Mouse (Mus musculus) liver, embryonic 11.5 days (tissue): ENCODE results near the gene Khdc1b. TPM values are rescaled to one million over a fixed set of nuclear protein-coding genes. Genes with fewer than 3 reads are reported as not detected.

Experiments
- ATAC-seq: fragments of 200-750 bp; cut with Nextera tagmentation; replicated peaks from 2 replicates; pipeline ENCODE4 v1.8.0; 2017; ENCODE audit warnings: moderate number of reproducible peaks, mild to moderate bottlenecking, moderate TSS enrichment, moderate library complexity; ENCODE audit not compliant: low FRiP score
- DNase-seq: peaks from one replicate; pipeline ENCODE4 v3.0.0-alpha.2; 2017; ENCODE audit warnings: low spot score
- H3K27ac ChIP-seq: fragments of 300-500 bp; sonication (generic); 2 replicates; pipeline ENCODE4 v1.5.1; 2014; ENCODE audit warnings: mild to moderate bottlenecking, low read depth, low read length, control low read depth
- H3K27me3 ChIP-seq: fragments of 300-500 bp; sonication (generic); replicated peaks from 2 replicates; pipeline ENCODE4 v1.6.1; 2014; ENCODE audit warnings: low read length, mixed read lengths; ENCODE audit not compliant: control insufficient read depth, insufficient read depth
- H3K36me3 ChIP-seq: fragments of 300-500 bp; sonication (generic); 2 replicates; pipeline ENCODE4 v1.6.1; 2014; ENCODE audit warnings: mild to moderate bottlenecking, low read length, moderate library complexity, mixed read lengths; ENCODE audit not compliant: control insufficient read depth, insufficient read depth
- H3K4me1 ChIP-seq: fragments of 300-500 bp; sonication (generic); replicated peaks from 2 replicates; pipeline ENCODE4 v1.6.1; 2014; ENCODE audit warnings: low read length, mixed read lengths; ENCODE audit not compliant: control insufficient read depth, insufficient read depth
- H3K4me2 ChIP-seq: fragments of 300-500 bp; sonication (generic); 2 replicates; pipeline ENCODE4 v1.6.1; 2014; ENCODE audit warnings: mild to moderate bottlenecking, control low read depth, moderate library complexity
- H3K4me3 ChIP-seq: fragments of 300-500 bp; sonication (generic); 2 replicates; pipeline ENCODE4 v1.5.1; 2014; ENCODE audit warnings: low read depth, low read length, control low read depth
- H3K9ac ChIP-seq: fragments of 300-500 bp; sonication (generic); 2 replicates; pipeline ENCODE4 v1.6.1; 2014; ENCODE audit warnings: low read depth, low read length, control low read depth
- H3K9me3 ChIP-seq: fragments of 300-500 bp; sonication (generic); 2 replicates; pipeline ENCODE4 v1.6.1; 2016; ENCODE audit warnings: low read length, inconsistent platforms, mixed read lengths; ENCODE audit not compliant: control insufficient read depth
- WGBS: fragments of 180-500 bp; shearing (Covaris S2); extraction: QIAGEN DNeasy Blood & Tissue Kit; methylation state at CpG from one replicate; pipeline ENCODE4 v1.1.7; 2014; 5-methylcytosine and 5-hydroxymethylcytosine counted together
- polyA plus RNA-seq: library from polyadenylated mRNA; unstranded; fragments of >200 nt; fragmentation: Nextera tagmentation; extraction: Ambion mirVana; gene quantifications from 2 replicates; pipeline ENCODE4 v1.2.1, GENCODE M21; 2014

The Khdc1b gene
- polyA plus RNA-seq, 1 experiment from 2014 or later = not detected

GRCm38 (mm10) chr1:21407266-21407665 lies 23.9 kb downstream of the Khdc1b start:
- Histone ChIP-seq H3K27me3 (no peaks in the 10 kb centered on the region), H3K4me2 (no peak overlapping the region), H3K9ac (no peak overlapping the region), H3K36me3 (no peaks in the 10 kb centered on the region), H3K4me1 (no peaks in the 10 kb centered on the region), H3K4me3 (no peak overlapping the region), H3K27ac (no peak overlapping the region), H3K9me3 (no peaks in the 10 kb centered on the region)
- no peak for DNase-seq
- ATAC-seq = no peak
- WGBS = 73% methylated on average over 2 of the region's 2 CpGs

- no peak overlapping the region for H3K4me2 ChIP-seq
Observed at GRCm38 (mm10) chr1:21411331-21412196, 28.2 kb downstream of the Khdc1b start.

GRCm38 (mm10) chr1:21412197-21412555 lies 28.8 kb downstream of the Khdc1b start:
- Histone ChIP-seq H3K9me3 (no peaks in the 10 kb centered on the region), H3K4me3 (no peak overlapping the region)
- WGBS = 85% methylated on average over 2 of the region's 2 CpGs

More at GRCm38 (mm10) chr1:21411331-21412196, 28.2 kb downstream of the Khdc1b start:
- Histone ChIP-seq H3K27me3 (no peaks in the 10 kb centered on the region), H3K36me3 (no peaks in the 10 kb centered on the region), H3K4me1 (no peaks in the 10 kb centered on the region), H3K27ac (no peak overlapping the region), H3K9me3 (no peaks in the 10 kb centered on the region), H3K9ac (no peak overlapping the region), H3K4me3 (no peak overlapping the region)
- 65% methylated on average over 18 of the region's 18 CpGs for WGBS
- DNase-seq = no peak
- no peak for ATAC-seq

GRCm38 (mm10) chr1:21419370-21419769 lies 36.0 kb downstream of the Khdc1b start:
- H3K36me3 ChIP-seq = no peaks in the 10 kb centered on the region
- no peak overlapping the region for H3K9ac ChIP-seq
- ATAC-seq = no peak
- H3K4me1 ChIP-seq = no peaks in the 10 kb centered on the region
- H3K9me3 ChIP-seq = no peaks in the 10 kb centered on the region
- no peak for DNase-seq
- H3K27ac ChIP-seq = no peak overlapping the region
- no peaks in the 10 kb centered on the region for H3K27me3 ChIP-seq
- no peak overlapping the region for H3K4me2 ChIP-seq
- H3K4me3 ChIP-seq = no peak overlapping the region

More at GRCm38 (mm10) chr1:21412197-21412555, 28.8 kb downstream of the Khdc1b start:
- DNase-seq (no peak), ATAC-seq (no peak)
- Histone ChIP-seq H3K27ac (no peak overlapping the region), H3K27me3 (no peaks in the 10 kb centered on the region), H3K36me3 (no peaks in the 10 kb centered on the region), H3K9ac (no peak overlapping the region), H3K4me1 (no peaks in the 10 kb centered on the region), H3K4me2 (no peak overlapping the region)

- no peaks in the 10 kb centered on the region for H3K4me1 ChIP-seq
- H3K27me3 ChIP-seq = no peaks in the 10 kb centered on the region
- H3K9me3 ChIP-seq = no peaks in the 10 kb centered on the region
- no peak overlapping the region for H3K27ac ChIP-seq
- no peak overlapping the region for H3K4me3 ChIP-seq
- 78% methylated on average over 2 of the region's 2 CpGs for WGBS
- no peaks in the 10 kb centered on the region for H3K36me3 ChIP-seq
- no peak for ATAC-seq
- H3K9ac ChIP-seq = no peak overlapping the region
- no peak overlapping the region for H3K4me2 ChIP-seq
- DNase-seq = no peak
Observed at GRCm38 (mm10) chr1:21425654-21426053, 42.3 kb downstream of the Khdc1b start.

GRCm38 (mm10) chr1:21428079-21428478 lies 44.7 kb downstream of the Khdc1b start:
- ATAC-seq (no peak), DNase-seq (no peak)
- WGBS = 78% methylated on average over 4 of the region's 4 CpGs
- Histone ChIP-seq H3K4me1 (no peaks in the 10 kb centered on the region), H3K9me3 (no peaks in the 10 kb centered on the region), H3K27ac (no peak overlapping the region), H3K36me3 (no peaks in the 10 kb centered on the region), H3K4me3 (no peak overlapping the region), H3K9ac (no peak overlapping the region), H3K27me3 (no peaks in the 10 kb centered on the region), H3K4me2 (no peak overlapping the region)

GRCm38 (mm10) chr1:21431666-21432065 lies 48.3 kb downstream of the Khdc1b start:
- no peaks in the 10 kb centered on the region for H3K36me3 ChIP-seq
- ATAC-seq (no peak), DNase-seq (no peak)
- H3K27me3 ChIP-seq = no peaks in the 10 kb centered on the region
- no peaks in the 10 kb centered on the region for H3K4me1 ChIP-seq
- no peaks in the 10 kb centered on the region for H3K9me3 ChIP-seq
- no peak overlapping the region for H3K9ac ChIP-seq
- WGBS = 78% methylated on average over 3 of the region's 3 CpGs
- no peak overlapping the region for H3K4me2 ChIP-seq
- no peak overlapping the region for H3K4me3 ChIP-seq
- H3K27ac ChIP-seq = no peak overlapping the region

GRCm38 (mm10) chr1:21434853-21435252 lies 51.5 kb downstream of the Khdc1b start:
- no peak overlapping the region for H3K4me3 ChIP-seq
- no peak overlapping the region for H3K27ac ChIP-seq
- H3K9ac ChIP-seq = no peak overlapping the region
- H3K9me3 ChIP-seq = no peaks in the 10 kb centered on the region
- DNase-seq (no peak), ATAC-seq (no peak)
- H3K36me3 ChIP-seq = no peaks in the 10 kb centered on the region
- no peak overlapping the region for H3K4me2 ChIP-seq
- WGBS = 61% methylated on average over 3 of the region's 3 CpGs
- no peaks in the 10 kb centered on the region for H3K27me3 ChIP-seq
- no peaks in the 10 kb centered on the region for H3K4me1 ChIP-seq
